Mouse (Mus musculus): ENCODE data around the gene Cd96. TPM values are rescaled to one million over a fixed set of nuclear protein-coding genes. Genes with fewer than 3 reads are reported as not detected.
"Not testable (repeated sequence)": the region's sequence is repeated elsewhere in the genome, so short reads cannot be mapped to it uniquely, and the experiment has no call there.

Cd96 gene
- polyA plus RNA-seq (2021), result 0.04 TPM

- ATAC-seq, result no peak
- CTCF ChIA-PET, result interaction anchor here (1.2 kb wide), 1 partner anchor 91 kb away, joined by 3 read pairs; no protein-coding TSS in a partner anchor
Measured at GRCm38 (mm10) chr16:46120020-46120419, at the start of gene Cd96. Gene Cd96 (minus strand): TSS chr16:46120251.

GRCm38 (mm10) chr16:46166971-46167370, 46.9 kb upstream of the Cd96 start:
- CTCF ChIA-PET, result no interaction called here
- in situ Hi-C loops (cut with MboI; ENCODE audit: low pct_unique_long_range_greater_than_20kb), result no loop called here
- ATAC-seq (no peak), DNase-seq (ENCODE audit: low read depth, low spot score) (no peak)
- peaks cover 33% of the 10 kb centered on the region for H3K27me3 ChIP-seq
- no peak for TF ChIP-seq CTCF (IDR thresholded peaks at IDR 0.05)
- POLR2A ChIA-PET, result no interaction called here

More at GRCm38 (mm10) chr16:46120020-46120419, at the start of gene Cd96:
- no peak for TF ChIP-seq CTCF (IDR thresholded peaks at IDR 0.05)
- POLR2A ChIA-PET, result no interaction called here
- in situ Hi-C loops (cut with MboI; ENCODE audit: low pct_unique_long_range_greater_than_20kb), result no loop called here
- H3K27me3 ChIP-seq, result peaks cover 4% of the 10 kb centered on the region
- no peak for DNase-seq (ENCODE audit: low read depth, low spot score)

DNA sequence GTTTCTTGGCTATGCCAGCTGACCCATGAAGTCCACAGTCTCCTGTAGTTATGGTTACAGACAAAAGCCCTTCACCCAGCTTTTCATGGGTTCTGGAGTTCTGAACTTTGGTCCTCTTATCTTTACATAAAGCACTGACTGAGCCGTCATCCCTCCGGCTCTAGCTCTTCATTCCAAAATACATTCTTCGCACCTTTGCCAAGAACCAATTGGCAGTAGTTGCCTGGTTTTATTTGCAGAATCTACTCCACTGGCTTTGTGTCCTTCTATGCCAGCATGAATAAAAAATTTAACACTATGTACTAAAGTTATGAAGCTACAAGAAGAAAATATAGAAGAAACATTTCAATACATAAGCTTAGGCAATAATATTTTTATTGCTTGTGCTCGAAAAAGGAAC, 45.3 kb upstream of the Cd96 start:
- ChIA-PET CTCF (interaction anchor here (0.6 kb wide), 1 partner anchor 17 kb away, joined by 3 read pairs; no protein-coding TSS in a partner anchor), POLR2A (no interaction called here)
- peaks cover 28% of the 10 kb centered on the region for H3K27me3 ChIP-seq
- no peak for TF ChIP-seq CTCF (IDR thresholded peaks at IDR 0.05)
- DNase-seq (ENCODE audit: low read depth, low spot score) (no peak), ATAC-seq (no peak)
- in situ Hi-C loops (cut with MboI; ENCODE audit: low pct_unique_long_range_greater_than_20kb), result no loop called here

- ATAC-seq, result not testable (repeated sequence)
Measured at GRCm38 (mm10) chr16:46154832-46155231, 34.8 kb upstream of the Cd96 start, which contains the start of gene Gm4737. Gene Gm4737 (minus strand): TSS chr16:46155077.

DNA sequence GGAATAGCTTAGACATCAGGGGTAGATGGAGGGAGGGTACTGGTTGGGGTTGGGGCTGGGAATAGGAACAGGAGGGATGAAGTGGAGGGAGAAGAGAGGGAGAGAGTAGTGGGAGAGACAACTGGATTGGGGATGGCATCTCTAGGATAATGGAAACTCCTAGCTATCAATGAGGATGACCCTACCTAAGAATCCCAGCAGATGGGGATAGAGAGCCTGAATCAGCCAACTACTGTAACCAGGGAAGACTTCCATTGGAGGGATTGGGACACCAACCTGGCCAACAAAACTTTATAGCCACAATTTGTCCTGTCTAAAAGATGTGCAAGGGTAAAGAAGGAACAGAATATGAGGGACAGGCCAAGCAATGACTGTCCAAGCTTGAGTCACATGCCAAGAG, 31.1 kb upstream of the Cd96 start:
- in situ Hi-C loops (cut with MboI; ENCODE audit: low pct_unique_long_range_greater_than_20kb), result no loop called here
- CTCF ChIA-PET, result interaction anchor here (1.0 kb wide), 1 partner anchor 8 kb away, joined by 3 read pairs; no protein-coding TSS in a partner anchor
- peak; percentile 33 for TF ChIP-seq CTCF (IDR thresholded peaks at IDR 0.05)
- no peak for DNase-seq (ENCODE audit: low read depth, low spot score)
- H3K27me3 ChIP-seq, result peaks cover 13% of the 10 kb centered on the region
- POLR2A ChIA-PET, result no interaction called here
- ATAC-seq, result no peak

More at GRCm38 (mm10) chr16:46154832-46155231, 34.8 kb upstream of the Cd96 start, which contains the start of gene Gm4737:
- DNase-seq (ENCODE audit: low read depth, low spot score); POLR2A ChIA-PET; in situ Hi-C loops (cut with MboI; ENCODE audit: low pct_unique_long_range_greater_than_20kb); CTCF ChIA-PET; H3K27me3 ChIP-seq: not testable (repeated sequence)

DNA sequence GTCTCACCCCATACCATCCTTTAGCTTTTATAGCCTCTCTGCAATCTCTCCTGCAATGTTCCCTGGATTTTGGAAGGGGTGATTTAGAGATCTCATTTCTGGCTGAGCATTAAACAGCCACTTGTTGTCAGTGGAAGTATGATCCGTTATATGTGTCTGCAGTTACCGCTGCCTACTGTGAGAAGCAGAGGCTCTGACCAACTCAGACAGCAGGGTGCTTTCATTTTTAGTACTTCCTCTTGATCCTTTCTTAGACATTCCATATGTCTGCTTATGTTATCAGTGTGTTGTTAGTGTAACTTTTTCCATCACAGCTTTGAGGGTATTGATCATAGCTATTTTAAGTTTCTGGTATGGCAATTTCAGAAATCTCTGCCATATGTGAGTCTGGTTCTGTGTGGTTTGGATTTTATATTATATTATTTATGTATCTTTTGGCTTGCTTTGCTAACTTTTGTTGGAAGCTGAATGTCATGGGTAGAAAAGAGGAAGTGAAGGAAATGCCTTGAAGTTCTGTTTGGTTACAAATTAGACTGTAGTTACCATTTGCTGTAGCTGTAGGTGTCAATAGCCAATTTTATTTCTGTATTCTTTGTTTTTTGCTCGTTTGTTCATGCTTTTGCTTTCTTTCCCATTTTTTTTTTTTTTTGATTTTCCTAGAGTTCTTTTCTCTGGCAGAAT, 28.8 kb upstream of the Cd96 start:
- in situ Hi-C loops (cut with MboI; ENCODE audit: low pct_unique_long_range_greater_than_20kb), result no loop called here
- TF ChIP-seq CTCF (IDR thresholded peaks at IDR 0.05), result no peak
- ChIA-PET POLR2A (no interaction called here), CTCF (interaction anchor here (0.6 to 1.7 kb wide), 2 partner anchors 8 to 16 kb away, joined by 3 to 4 read pairs; no protein-coding TSS in a partner anchor)
- no peak for ATAC-seq
- H3K27me3 ChIP-seq, result peaks cover 23% of the 10 kb centered on the region
- DNase-seq (ENCODE audit: low read depth, low spot score), result no peak

DNA sequence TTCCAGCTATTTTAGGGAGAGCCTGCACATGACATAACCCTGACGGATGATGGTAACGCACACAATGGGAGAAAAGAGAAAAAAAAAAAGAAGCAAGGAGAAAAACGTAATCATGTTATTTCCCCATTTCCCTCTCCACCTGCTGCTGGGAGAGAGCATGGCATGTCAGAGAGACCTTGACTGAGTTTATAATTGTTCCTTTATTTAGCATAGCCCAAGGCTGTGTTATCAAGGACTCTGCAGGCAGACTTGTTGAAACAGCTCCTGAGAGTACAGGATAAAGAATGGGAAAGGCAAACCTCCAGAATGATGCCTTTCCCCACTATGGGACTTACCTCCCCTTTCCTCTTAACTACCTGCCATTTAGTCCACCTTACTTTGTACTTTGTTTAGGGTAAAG, 26.9 kb upstream of the Cd96 start:
- TF ChIP-seq CTCF (IDR thresholded peaks at IDR 0.05), result no peak
- ChIA-PET CTCF (no interaction called here), POLR2A (no interaction called here)
- H3K27me3 ChIP-seq, result peaks cover 23% of the 10 kb centered on the region
- ATAC-seq (no peak), DNase-seq (ENCODE audit: low read depth, low spot score) (no peak)
- in situ Hi-C loops (cut with MboI; ENCODE audit: low pct_unique_long_range_greater_than_20kb), result no loop called here

- peaks cover 8% of the 10 kb centered on the region for H3K27me3 ChIP-seq
- in situ Hi-C loops (cut with MboI; ENCODE audit: low pct_unique_long_range_greater_than_20kb), result no loop called here
- ChIA-PET CTCF (no interaction called here), POLR2A (no interaction called here)
- TF ChIP-seq CTCF (IDR thresholded peaks at IDR 0.05), result no peak
- DNase-seq (ENCODE audit: low read depth, low spot score), result no peak
- ATAC-seq, result no peak
Measured at GRCm38 (mm10) chr16:46122238-46122637, 2.2 kb upstream of the Cd96 start.

DNA sequence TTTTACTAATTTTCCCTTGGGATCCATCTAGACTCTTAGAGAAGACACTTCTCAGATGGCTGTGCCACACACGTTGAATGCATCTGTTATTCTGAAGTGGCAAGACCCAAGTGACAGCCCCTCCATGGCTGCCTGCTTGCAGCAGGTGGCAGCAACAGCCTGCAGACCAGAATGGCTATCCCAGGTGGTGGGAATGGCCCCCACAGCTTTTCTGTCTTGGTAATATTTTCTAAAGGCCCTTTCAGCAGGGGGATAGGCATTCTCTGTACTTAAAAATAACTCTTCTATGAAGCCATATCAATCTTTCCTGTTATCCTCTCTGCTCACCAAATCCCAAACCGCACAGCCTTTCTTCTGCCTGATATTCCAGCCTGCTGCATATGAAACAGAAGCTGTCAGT, 1.4 kb upstream of the Cd96 start:
- ATAC-seq, result no peak
- DNase-seq (ENCODE audit: low read depth, low spot score), result no peak
- in situ Hi-C loops (cut with MboI; ENCODE audit: low pct_unique_long_range_greater_than_20kb), result no loop called here

DNA sequence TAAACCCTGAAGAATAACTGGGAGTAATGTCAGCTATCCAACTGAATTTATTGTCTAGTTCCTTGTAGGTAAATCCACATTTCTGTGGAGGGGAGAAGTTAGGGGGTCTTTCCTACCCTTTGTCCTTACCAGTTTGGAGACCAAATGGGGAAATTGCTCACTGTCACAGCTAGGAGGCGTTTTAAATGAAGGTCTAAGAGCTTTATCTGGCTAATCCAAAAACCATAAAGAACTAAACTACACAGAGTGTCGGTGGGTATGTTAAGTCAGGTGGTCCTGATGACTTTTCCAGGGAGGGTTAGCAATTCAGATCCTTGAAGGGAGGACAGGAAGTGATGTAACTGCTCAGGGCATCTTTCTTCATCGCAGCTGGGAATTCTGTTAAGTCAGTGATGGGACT, 556 bp upstream of the Cd96 start:
- ATAC-seq, result no peak
- peaks cover 4% of the 10 kb centered on the region for H3K27me3 ChIP-seq
- CTCF ChIA-PET, result interaction anchor here (1.2 kb wide), 1 partner anchor 92 kb away, joined by 3 read pairs; no protein-coding TSS in a partner anchor
- in situ Hi-C loops (cut with MboI; ENCODE audit: low pct_unique_long_range_greater_than_20kb), result no loop called here
- POLR2A ChIA-PET, result no interaction called here
- TF ChIP-seq CTCF (IDR thresholded peaks at IDR 0.05), result no peak
- no peak for DNase-seq (ENCODE audit: low read depth, low spot score)

More for the DNA sequence above, 1.4 kb upstream of the Cd96 start:
- ChIA-PET CTCF (no interaction called here), POLR2A (no interaction called here)
- H3K27me3 ChIP-seq, result peaks cover 4% of the 10 kb centered on the region
- TF ChIP-seq CTCF (IDR thresholded peaks at IDR 0.05), result peak; percentile 49

GRCm38 (mm10) chr16:46117645-46118044, 2.4 kb downstream of the Cd96 start:
- in situ Hi-C loops (cut with MboI; ENCODE audit: low pct_unique_long_range_greater_than_20kb), result no loop called here
- TF ChIP-seq CTCF (IDR thresholded peaks at IDR 0.05), result no peak
- CTCF ChIA-PET, result no interaction called here

More at GRCm38 (mm10) chr16:46117645-46118044, 2.4 kb downstream of the Cd96 start:
- DNase-seq (ENCODE audit: low read depth, low spot score) (no peak), ATAC-seq (no peak)
- peaks cover 4% of the 10 kb centered on the region for H3K27me3 ChIP-seq
- POLR2A ChIA-PET, result no interaction called here
